Mouse (Mus musculus) forebrain, embryonic 14.5 days (tissue): ENCODE results near the gene Tent5c. TPM values are rescaled to one million over a fixed set of nuclear protein-coding genes. Genes with fewer than 3 reads are reported as not detected.
A peak's percentile ranks its signal among the peaks of the same experiment; 100 is the strongest.

Experiments
- ATAC-seq: fragments of 200-750 bp; cut with Nextera tagmentation; 2 replicates; pipeline ENCODE4 v1.8.0; 2017; ENCODE audit warnings: mild to moderate bottlenecking, moderate library complexity
- DNase-seq: peaks from one replicate; pipeline ENCODE4 v3.0.0-alpha.2; 2015; ENCODE audit warnings: low spot score
- H3K27ac ChIP-seq: fragments of 300-500 bp; sonication (generic); 2 replicates; pipeline ENCODE4 v1.5.1; 2014; ENCODE audit warnings: low read depth, mild to moderate bottlenecking, control low read depth, low read length, moderate library complexity
- H3K27me3 ChIP-seq: fragments of 300-500 bp; sonication (generic); replicated peaks from 2 replicates; pipeline ENCODE4 v1.6.1; 2014; ENCODE audit warnings: low read length, control low read depth, mixed read lengths; ENCODE audit not compliant: control insufficient read depth, insufficient read depth
- H3K36me3 ChIP-seq: fragments of 300-500 bp; sonication (generic); 2 replicates; pipeline ENCODE4 v1.6.1; 2014; ENCODE audit warnings: low read length, control low read depth; ENCODE audit not compliant: control insufficient read depth, insufficient read depth
- H3K4me1 ChIP-seq: fragments of 300-500 bp; sonication (generic); 2 replicates; pipeline ENCODE4 v1.6.1; 2014; ENCODE audit warnings: antibody characterized with exemption, low read length, control low read depth; ENCODE audit not compliant: control insufficient read depth, insufficient read depth
- H3K4me2 ChIP-seq: fragments of 300-500 bp; sonication (generic); 2 replicates; pipeline ENCODE4 v1.6.1; 2014; ENCODE audit warnings: mild to moderate bottlenecking, control low read depth, low read length
- H3K4me3 ChIP-seq: fragments of 300-500 bp; sonication (generic); 2 replicates; pipeline ENCODE4 v1.5.1; 2014; ENCODE audit warnings: low read depth, low read length, control low read depth
- H3K9ac ChIP-seq: fragments of 300-500 bp; sonication (generic); 2 replicates; pipeline ENCODE4 v1.6.1; 2014; ENCODE audit warnings: mild to moderate bottlenecking, low read length, control low read depth, moderate library complexity
- H3K9me3 ChIP-seq: fragments of 300-500 bp; sonication (generic); replicated peaks from 2 replicates; pipeline ENCODE4 v1.6.1; 2016; ENCODE audit warnings: low read length, control low read depth, mixed read lengths; ENCODE audit not compliant: control insufficient read depth
- WGBS: fragments of 180-500 bp; shearing (Covaris S2); extraction: QIAGEN DNeasy Blood & Tissue Kit; methylation state at CpG from one replicate; pipeline ENCODE4 v1.1.7; 2014; 5-methylcytosine and 5-hydroxymethylcytosine counted together
- polyA plus RNA-seq: library from polyadenylated mRNA; unstranded; fragments of >200 nt; fragmentation: Nextera tagmentation; extraction: Ambion mirVana; gene quantifications from 2 replicates; pipeline ENCODE4 v1.2.1, GENCODE M21; 2014

Gene Tent5c
- polyA plus RNA-seq, 1 experiment from 2014 or later: 1.9 TPM

GRCm38 (mm10) chr3:100438461-100439002 is 50.6 kb downstream of the Tent5c start:
- no peak overlapping the region for H3K27ac ChIP-seq
- H3K4me2 ChIP-seq: no peak overlapping the region
- WGBS: 86% methylated on average over 4 of the region's 4 CpGs
- H3K27me3 ChIP-seq: no peaks in the 10 kb centered on the region
- H3K36me3 ChIP-seq: no peaks in the 10 kb centered on the region
- no peak for DNase-seq
- no peaks in the 10 kb centered on the region for H3K4me1 ChIP-seq
- no peak overlapping the region for H3K4me3 ChIP-seq
- H3K9me3 ChIP-seq: no peaks in the 10 kb centered on the region
- no peak overlapping the region for H3K9ac ChIP-seq
- ATAC-seq: no peak

- no peak for ATAC-seq
- WGBS: 80% methylated on average over 7 of the region's 7 CpGs
- H3K9ac ChIP-seq: no peak overlapping the region
- no peaks in the 10 kb centered on the region for H3K9me3 ChIP-seq
- no peak overlapping the region for H3K4me2 ChIP-seq
- H3K27me3 ChIP-seq: no peaks in the 10 kb centered on the region
- H3K36me3 ChIP-seq: no peaks in the 10 kb centered on the region
- no peak overlapping the region for H3K27ac ChIP-seq
- no peaks in the 10 kb centered on the region for H3K4me1 ChIP-seq
- DNase-seq: no peak
- H3K4me3 ChIP-seq: no peak overlapping the region
These were observed 52.4 kb downstream of the Tent5c start for GRCm38 (mm10) chr3:100436756-100437155.

GRCm38 (mm10) chr3:100431705-100432104 is 57.4 kb downstream of the Tent5c start:
- no peaks in the 10 kb centered on the region for H3K9me3 ChIP-seq
- H3K4me1 ChIP-seq: no peaks in the 10 kb centered on the region
- H3K4me2 ChIP-seq: no peak overlapping the region
- ATAC-seq (no peak), DNase-seq (no peak)
- no peak overlapping the region for H3K27ac ChIP-seq
- WGBS: 81% methylated on average over 4 of the region's 4 CpGs
- no peaks in the 10 kb centered on the region for H3K36me3 ChIP-seq
- no peak overlapping the region for H3K4me3 ChIP-seq
- no peaks in the 10 kb centered on the region for H3K27me3 ChIP-seq
- H3K9ac ChIP-seq: no peak overlapping the region

GRCm38 (mm10) chr3:100430731-100431130 is 58.4 kb downstream of the Tent5c start:
- no peaks in the 10 kb centered on the region for H3K36me3 ChIP-seq
- no peak overlapping the region for H3K9ac ChIP-seq
- 82% methylated on average over 1 of the region's 1 CpGs for WGBS
- no peak overlapping the region for H3K27ac ChIP-seq
- H3K4me1 ChIP-seq: no peaks in the 10 kb centered on the region
- H3K27me3 ChIP-seq: no peaks in the 10 kb centered on the region
- H3K4me2 ChIP-seq: no peak overlapping the region
- DNase-seq (no peak), ATAC-seq (no peak)
- no peak overlapping the region for H3K4me3 ChIP-seq
- no peaks in the 10 kb centered on the region for H3K9me3 ChIP-seq

DNA sequence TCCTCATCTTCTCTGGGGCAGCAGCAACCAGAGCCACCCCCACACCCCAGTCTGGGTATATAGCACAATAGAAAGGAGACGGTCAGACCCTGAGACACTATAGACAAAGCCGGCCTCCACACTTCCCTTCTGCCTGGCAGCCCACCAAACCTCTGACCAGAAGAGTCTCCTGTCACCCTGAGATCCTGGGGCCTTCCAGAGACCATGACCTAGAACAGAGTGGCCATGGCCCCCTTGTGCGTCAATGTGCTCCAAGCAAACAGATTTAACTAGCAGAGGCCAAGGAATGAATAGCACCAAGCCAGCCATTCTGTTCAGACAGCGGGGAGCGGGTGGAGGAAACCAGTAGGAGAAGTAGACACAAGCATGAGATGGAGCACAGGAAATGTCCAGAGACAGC is 59.0 kb downstream of the Tent5c start:
- Histone ChIP-seq H3K4me3 (no peak overlapping the region), H3K4me2 (no peak overlapping the region), H3K4me1 (no peaks in the 10 kb centered on the region), H3K9ac (no peak overlapping the region), H3K27me3 (no peaks in the 10 kb centered on the region), H3K9me3 (no peaks in the 10 kb centered on the region), H3K27ac (no peak overlapping the region), H3K36me3 (no peaks in the 10 kb centered on the region)
- DNase-seq: no peak
- 88% methylated on average over 5 of the region's 5 CpGs for WGBS
- no peak for ATAC-seq

DNA sequence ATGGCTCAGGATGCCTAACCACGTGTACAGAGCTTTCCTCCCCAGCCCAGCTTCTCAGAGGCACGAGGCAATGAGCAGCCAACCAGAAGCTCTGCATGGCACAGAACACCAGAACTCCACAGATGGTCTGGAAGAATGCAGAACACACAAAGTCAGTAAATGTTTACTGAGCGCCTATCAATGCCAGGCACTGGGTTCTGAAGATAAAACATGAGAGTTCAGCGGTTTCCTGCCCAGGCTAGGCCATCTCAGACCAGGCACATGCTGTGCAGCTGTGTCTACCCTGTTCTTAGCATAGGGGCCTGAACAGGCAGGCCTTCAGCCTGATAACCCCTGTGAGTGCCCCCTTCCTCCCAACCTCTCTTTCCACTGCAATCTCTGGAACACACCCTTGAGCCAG is 59.5 kb downstream of the Tent5c start:
- Histone ChIP-seq H3K27me3 (no peaks in the 10 kb centered on the region), H3K9me3 (no peaks in the 10 kb centered on the region), H3K27ac (no peak overlapping the region), H3K4me3 (no peak overlapping the region), H3K4me2 (no peak overlapping the region), H3K9ac (no peak overlapping the region), H3K36me3 (no peaks in the 10 kb centered on the region), H3K4me1 (no peaks in the 10 kb centered on the region)
- WGBS: 73% methylated on average over 4 of the region's 4 CpGs
- no peak for DNase-seq
- no peak for ATAC-seq

- Histone ChIP-seq H3K4me1 (no peaks in the 10 kb centered on the region), H3K27ac (no peak overlapping the region), H3K4me2 (no peak overlapping the region), H3K9ac (no peak overlapping the region), H3K27me3 (no peaks in the 10 kb centered on the region), H3K9me3 (no peaks in the 10 kb centered on the region), H3K4me3 (no peak overlapping the region), H3K36me3 (no peaks in the 10 kb centered on the region)
- WGBS: 68% methylated on average over 6 of the region's 6 CpGs
- ATAC-seq (no peak), DNase-seq (no peak)
These were observed 61.6 kb downstream of the Tent5c start for GRCm38 (mm10) chr3:100427548-100427947.

GRCm38 (mm10) chr3:100422392-100423167 is 66.5 kb downstream of the Tent5c start:
- Histone ChIP-seq H3K27ac (no peak overlapping the region), H3K27me3 (no peaks in the 10 kb centered on the region), H3K9ac (no peak overlapping the region), H3K4me1 (peaks cover under 1% of the 10 kb centered on the region; the same call in 1 of the 2 replicates), H3K36me3 (no peaks in the 10 kb centered on the region), H3K4me3 (no peak overlapping the region), H3K4me2 (no peak overlapping the region), H3K9me3 (no peaks in the 10 kb centered on the region)
- WGBS: 77% methylated on average over 10 of the region's 10 CpGs
- DNase-seq (peak; percentile 51), ATAC-seq (peak; percentile 51; the same call in 1 of the 2 replicates)

DNA sequence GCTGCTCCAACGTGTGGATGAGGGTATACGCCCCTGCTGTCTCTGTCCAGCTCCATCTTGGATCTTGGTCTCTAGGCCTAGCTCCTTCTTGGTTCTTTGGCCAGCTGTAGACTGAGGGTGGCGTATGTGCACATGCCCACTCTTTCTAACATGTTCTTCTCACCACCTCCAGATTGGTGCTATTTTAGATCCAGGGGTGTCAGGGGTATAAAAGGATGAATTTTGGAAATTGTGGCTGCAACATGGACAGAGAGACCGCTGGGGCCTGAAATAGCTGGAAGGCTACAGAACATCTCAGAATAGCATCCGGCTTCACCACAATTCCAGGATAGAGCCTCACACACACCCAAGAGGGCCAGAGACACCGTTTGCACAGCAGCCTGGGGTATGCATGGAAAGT is 67.8 kb downstream of the Tent5c start:
- Histone ChIP-seq H3K27me3 (no peaks in the 10 kb centered on the region), H3K4me2 (no peak overlapping the region), H3K9ac (no peak overlapping the region), H3K27ac (no peak overlapping the region), H3K36me3 (no peaks in the 10 kb centered on the region), H3K4me1 (peaks cover 4% of the 10 kb centered on the region; the same call in 1 of the 2 replicates), H3K4me3 (no peak overlapping the region), H3K9me3 (no peaks in the 10 kb centered on the region)
- DNase-seq (no peak), ATAC-seq (no peak)
- WGBS: 85% methylated on average over 6 of the region's 6 CpGs
